Mouse (Mus musculus) lung, postnatal 0 days (tissue): ENCODE measurements at regions not wholly inside any gene's neighbourhood (a gene's known extent, or its start where the extent isn't known, plus 50 kb on each side); places are given as distances from the start of the nearest gene placed in this dataset.

Source experiments
- CTCF ChIP-seq: IDR thresholded peaks from 2 replicates; pipeline ENCODE4 v1.5.1; 2016; ENCODE audit warnings: antibody characterized with exemption, mild to moderate bottlenecking
- EP300 ChIP-seq: IDR thresholded peaks from 2 replicates; pipeline ENCODE4 v1.6.1; 2016; ENCODE audit warnings: antibody characterized with exemption, mild to moderate bottlenecking, control low read depth

- TF ChIP-seq CTCF: no peak
- peak; percentile 95 for TF ChIP-seq EP300
Observed at GRCm38 (mm10) chr12:99097618-99098066, 177.3 kb downstream of the Ttc8 start.
